Mouse (Mus musculus) heart, embryonic 13.5 days (tissue): ENCODE data around the gene Gm28305. TPM values are rescaled to one million over a fixed set of nuclear protein-coding genes. Genes with fewer than 3 reads are reported as not detected.

Experiments
- ATAC-seq: fragments of 200-750 bp; cut with Nextera tagmentation; 2 replicates; pipeline ENCODE4 v1.8.0; 2017; ENCODE audit warnings: moderate TSS enrichment; ENCODE audit not compliant: insufficient number of reproducible peaks, low FRiP score, low TSS enrichment; ENCODE audit errors: extremely low read depth
- H3K27ac ChIP-seq: fragments of 300-500 bp; sonication (generic); replicated peaks from 2 replicates; pipeline ENCODE4 v1.5.1; 2015; ENCODE audit warnings: moderate library complexity, mild to moderate bottlenecking, inconsistent platforms
- H3K27me3 ChIP-seq: fragments of 300-500 bp; sonication (generic); replicated peaks from 2 replicates; pipeline ENCODE4 v1.6.1; 2015; ENCODE audit warnings: mild to moderate bottlenecking, inconsistent platforms
- H3K36me3 ChIP-seq: fragments of 300-500 bp; sonication (generic); 2 replicates; pipeline ENCODE4 v1.6.1; 2015; ENCODE audit warnings: mild to moderate bottlenecking, inconsistent platforms
- H3K4me1 ChIP-seq: fragments of 300-500 bp; sonication (generic); 2 replicates; pipeline ENCODE4 v1.6.1; 2015; ENCODE audit warnings: inconsistent platforms
- H3K4me2 ChIP-seq: fragments of 300-500 bp; sonication (generic); 2 replicates; pipeline ENCODE4 v1.6.1; 2015; ENCODE audit warnings: inconsistent platforms, mild to moderate bottlenecking, moderate library complexity
- H3K4me3 ChIP-seq: fragments of 300-500 bp; sonication (generic); 2 replicates; pipeline ENCODE4 v1.5.1; 2015; ENCODE audit warnings: moderate library complexity, mild to moderate bottlenecking, inconsistent platforms
- H3K9ac ChIP-seq: fragments of 300-500 bp; sonication (generic); 2 replicates; pipeline ENCODE4 v1.6.1; 2015; ENCODE audit warnings: inconsistent platforms, mild to moderate bottlenecking, moderate library complexity
- H3K9me3 ChIP-seq: fragments of 300-500 bp; sonication (generic); 2 replicates; pipeline ENCODE4 v1.6.1; 2016; ENCODE audit warnings: inconsistent platforms
- WGBS: fragments of 180-500 bp; shearing (Covaris S2); methylation state at CpG from one replicate; pipeline ENCODE4 v1.1.7; 2015; ENCODE audit warnings: mixed read lengths; 5-methylcytosine and 5-hydroxymethylcytosine counted together
- polyA plus RNA-seq: library from polyadenylated mRNA; unstranded; fragments of >200 nt; fragmentation: Nextera tagmentation; extraction: Ambion mirVana; gene quantifications from 2 replicates; pipeline ENCODE4 v1.2.1, GENCODE M21; 2015

Gm28305 gene
- polyA plus RNA-seq = not detected in 2 replicates

DNA sequence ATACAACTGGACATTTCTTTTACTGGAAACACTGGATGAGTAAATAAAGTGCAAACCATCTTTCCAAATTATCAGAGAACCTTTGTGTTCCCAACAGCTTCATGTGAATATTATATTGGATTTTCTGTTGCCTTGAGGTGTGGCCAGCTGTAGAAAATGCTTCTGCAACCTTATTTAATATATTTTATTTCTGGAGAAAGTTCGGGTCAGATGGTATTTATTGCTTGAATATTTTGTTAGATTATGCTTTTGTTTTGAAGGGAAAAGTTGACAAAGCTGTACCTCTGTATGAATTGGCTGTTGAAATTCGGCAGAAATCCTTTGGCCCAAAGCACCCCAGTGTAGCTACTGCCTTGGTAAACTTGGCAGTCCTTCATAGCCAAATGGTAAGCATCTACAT lies at the start of gene Gm28305:
Gm28305 (plus strand) TSS at position 301 of the 400 bp plus-strand sequence.
- no peak within 1 kb of the TSS for H3K4me2 ChIP-seq
- H3K9me3 ChIP-seq = no peaks in the 10 kb centered on the region
- no peak within 1 kb of the TSS for H3K27ac ChIP-seq
- H3K4me1 ChIP-seq = peaks cover 14% of the 10 kb centered on the region
- H3K27me3 ChIP-seq = no peaks in the 10 kb centered on the region
- ATAC-seq = no peak
- WGBS = 54% methylated on average over 2 of the region's 2 CpGs
- no peak within 1 kb of the TSS for H3K4me3 ChIP-seq
- H3K9ac ChIP-seq = no peak within 1 kb of the TSS
- H3K36me3 ChIP-seq = peaks cover 57% of the 10 kb centered on the region

DNA sequence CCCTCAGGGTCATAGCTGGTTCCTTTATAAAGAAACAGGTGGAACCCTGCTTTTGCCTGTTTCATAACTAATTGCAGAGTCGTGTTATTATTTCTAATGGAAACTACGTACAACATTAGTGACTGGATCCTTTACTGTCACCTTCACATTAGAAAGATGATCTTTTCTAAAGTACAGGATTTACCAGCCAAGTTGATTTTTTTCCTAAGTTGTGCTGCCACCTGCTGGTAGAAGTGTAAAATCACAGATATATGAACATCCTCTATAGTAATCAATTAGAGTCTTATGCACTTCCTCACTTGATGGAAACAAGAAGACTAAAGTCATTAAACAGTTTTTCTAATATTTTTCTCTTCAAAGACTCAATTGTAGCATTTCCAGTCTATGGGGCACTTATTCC lies 44.0 kb upstream of the Gm28305 start:
- no peak overlapping the region for H3K4me2 ChIP-seq
- H3K36me3 ChIP-seq = no peaks in the 10 kb centered on the region
- H3K9ac ChIP-seq = no peak overlapping the region
- H3K27ac ChIP-seq = no peak overlapping the region
- H3K27me3 ChIP-seq = no peaks in the 10 kb centered on the region
- WGBS = 7% methylated on average over 2 of the region's 2 CpGs
- H3K4me1 ChIP-seq = peaks cover 11% of the 10 kb centered on the region
- H3K9me3 ChIP-seq = no peaks in the 10 kb centered on the region
- ATAC-seq = no peak
- H3K4me3 ChIP-seq = no peak overlapping the region

DNA sequence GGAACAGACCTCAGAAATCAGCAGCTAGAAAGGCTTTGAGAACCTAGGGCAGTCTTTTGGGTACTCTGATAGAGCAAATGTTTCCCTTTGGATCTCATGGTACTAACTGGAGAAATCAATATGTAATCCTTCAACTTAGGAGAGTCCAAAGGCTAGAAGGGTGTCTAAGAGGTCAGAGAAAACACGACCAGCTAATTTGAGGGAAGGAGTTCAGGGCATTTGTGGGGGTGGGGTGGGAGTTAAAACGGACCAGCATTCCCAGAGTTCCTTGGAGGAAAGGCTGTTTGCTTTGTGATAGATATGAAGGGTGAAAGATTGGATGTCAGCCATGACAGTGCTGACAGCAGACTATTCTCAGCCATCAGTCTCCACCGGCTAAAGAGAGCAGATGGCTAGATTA lies 39.9 kb upstream of the Gm28305 start:
- Histone ChIP-seq H3K36me3 (peaks cover 6% of the 10 kb centered on the region), H3K4me3 (no peak overlapping the region), H3K9me3 (no peaks in the 10 kb centered on the region), H3K27me3 (no peaks in the 10 kb centered on the region), H3K4me1 (peaks cover 29% of the 10 kb centered on the region), H3K9ac (no peak overlapping the region), H3K27ac (0 out of 2 replicates have a peak overlapping the region, but pooled peaks have one; percentile 65), H3K4me2 (no peak overlapping the region)
- WGBS = 10% methylated on average over 3 of the region's 3 CpGs
- no peak for ATAC-seq

DNA sequence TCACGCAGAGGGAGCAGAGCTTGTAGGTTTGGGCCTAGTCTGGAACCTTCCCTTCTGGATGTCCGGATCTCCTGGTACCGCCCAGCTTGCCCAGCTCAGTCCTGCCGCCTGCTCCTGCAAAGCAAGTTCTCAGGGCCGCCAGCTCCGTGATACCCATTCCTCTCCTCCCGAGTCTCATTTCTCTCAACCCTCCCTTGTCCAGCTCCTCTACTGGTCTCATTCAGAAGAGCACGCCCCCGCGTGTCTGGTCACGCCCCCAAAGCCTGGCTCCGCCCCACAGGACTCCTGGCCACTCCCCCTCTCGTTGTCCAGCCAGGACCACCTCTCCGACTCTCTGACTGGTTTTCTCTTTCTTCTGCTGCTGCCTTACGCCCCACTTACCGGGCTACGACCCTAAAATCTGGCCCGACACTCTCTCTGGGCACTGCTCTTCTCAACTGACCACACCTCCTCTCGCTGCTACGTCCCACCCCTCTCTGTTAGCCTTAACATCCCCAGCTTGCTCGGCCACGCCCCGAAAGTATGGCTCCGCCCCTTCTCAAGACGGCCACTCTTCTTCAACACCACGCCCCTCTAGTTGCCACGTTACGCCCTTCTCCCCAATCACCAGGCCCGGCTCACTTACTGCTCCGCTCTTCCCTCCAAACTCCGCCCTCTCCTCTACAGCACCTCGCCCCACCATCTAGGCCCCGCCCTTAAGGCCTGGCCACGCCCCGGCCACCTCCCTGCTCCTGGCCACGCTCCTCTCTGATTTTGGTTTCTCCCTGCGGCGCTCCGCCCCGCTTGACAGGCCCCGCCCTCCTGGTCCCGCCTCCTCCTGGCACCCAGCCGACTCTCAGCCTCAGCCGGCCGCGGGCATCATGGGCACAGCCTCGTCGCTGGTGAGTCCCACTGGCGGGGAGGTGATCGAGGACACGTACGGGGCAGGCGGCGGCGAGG lies 38.3 kb upstream of the Gm28305 start, which contains the start of gene Nphp3:
Nphp3 (plus strand) TSS at position 624 of the 939 bp plus-strand sequence.
- peak within 1 kb of the TSS; percentile 89 for H3K9ac ChIP-seq
- H3K4me1 ChIP-seq = peaks cover 29% of the 10 kb centered on the region
- H3K36me3 ChIP-seq = peaks cover 21% of the 10 kb centered on the region
- ATAC-seq = peak; percentile 95
- WGBS = under 1% methylated on average over 55 of the region's 55 CpGs
- H3K27me3 ChIP-seq = no peaks in the 10 kb centered on the region
- H3K27ac ChIP-seq = peak within 1 kb of the TSS; percentile 85
- no peaks in the 10 kb centered on the region for H3K9me3 ChIP-seq
- H3K4me3 ChIP-seq = peak within 1 kb of the TSS; percentile 84
- H3K4me2 ChIP-seq = peak within 1 kb of the TSS; percentile 76

DNA sequence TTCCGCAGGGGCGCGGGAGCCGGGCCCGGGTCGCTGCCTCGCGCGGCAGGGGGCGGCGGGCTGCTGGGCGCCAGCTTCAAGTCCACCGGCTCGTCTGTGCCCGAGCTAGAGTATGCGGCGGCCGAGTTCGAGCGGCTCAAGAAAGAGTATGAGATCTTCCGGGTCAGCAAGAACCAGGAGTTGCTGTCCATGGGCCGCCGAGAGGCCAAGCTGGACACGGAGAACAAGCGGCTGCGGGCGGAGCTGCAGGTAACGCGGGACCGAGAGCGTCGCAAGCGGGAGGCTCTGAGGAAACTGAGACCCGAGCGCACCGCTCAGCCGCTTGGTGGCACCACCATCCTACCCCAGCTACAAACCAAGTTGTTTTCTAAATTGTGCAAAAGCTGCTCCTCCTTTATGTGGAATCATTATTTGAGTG lies 37.5 kb upstream of the Gm28305 start:
- Histone ChIP-seq H3K27ac (peak overlapping the region; percentile 85), H3K4me3 (peak overlapping the region; percentile 84), H3K36me3 (peaks cover 25% of the 10 kb centered on the region), H3K4me2 (peak overlapping the region; percentile 76), H3K9me3 (no peaks in the 10 kb centered on the region), H3K9ac (peak overlapping the region; percentile 89), H3K4me1 (peaks cover 29% of the 10 kb centered on the region), H3K27me3 (no peaks in the 10 kb centered on the region)
- ATAC-seq = peak; percentile 15; the same call in 1 of the 2 replicates
- WGBS = under 1% methylated on average over 37 of the region's 37 CpGs

DNA sequence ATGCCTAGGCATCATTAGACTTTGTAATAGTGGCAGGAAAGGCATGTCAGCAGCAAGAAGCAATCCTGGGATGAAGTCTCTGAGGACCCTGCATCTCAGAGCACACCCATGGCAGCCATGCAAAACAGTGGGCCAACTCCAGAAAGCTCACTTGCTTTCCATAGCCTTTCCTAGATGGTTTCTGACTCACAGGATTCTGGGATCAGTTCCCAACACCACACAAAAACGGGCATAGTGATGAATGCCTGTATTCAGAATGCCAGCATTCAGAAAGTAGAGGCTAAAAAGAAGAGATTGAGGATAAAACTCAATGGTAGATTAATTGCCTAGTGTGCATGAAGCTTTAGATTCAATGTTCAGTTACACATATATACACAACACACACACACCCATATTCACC lies 25.9 kb upstream of the Gm28305 start:
- Histone ChIP-seq H3K27ac (no peak overlapping the region), H3K4me1 (no peaks in the 10 kb centered on the region), H3K4me2 (no peak overlapping the region), H3K4me3 (no peak overlapping the region), H3K27me3 (no peaks in the 10 kb centered on the region), H3K9me3 (no peaks in the 10 kb centered on the region), H3K36me3 (peaks cover 77% of the 10 kb centered on the region), H3K9ac (no peak overlapping the region)
- 64% methylated on average over 1 of the region's 1 CpGs for WGBS
- ATAC-seq = no peak

DNA sequence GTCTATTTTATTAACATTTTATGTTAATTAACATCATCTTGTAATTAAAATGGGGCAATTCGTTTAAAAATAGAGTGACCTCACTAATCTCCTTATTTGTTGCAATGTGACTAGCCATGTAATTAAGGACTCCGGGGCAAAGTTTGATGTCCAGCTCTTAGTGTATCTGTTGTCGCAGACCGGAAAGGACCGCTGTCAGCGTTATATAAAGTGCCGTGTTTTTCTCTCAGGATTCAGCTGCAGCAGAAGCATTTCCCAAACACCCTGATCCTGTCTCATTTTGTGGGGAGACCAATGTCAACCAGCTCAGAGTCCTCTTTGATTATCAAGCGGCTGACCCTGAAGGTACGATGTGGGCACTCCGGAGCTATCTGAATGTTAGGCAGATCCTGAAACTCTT lies 19.4 kb upstream of the Gm28305 start:
- H3K36me3 ChIP-seq = peaks cover 88% of the 10 kb centered on the region
- H3K9ac ChIP-seq = no peak overlapping the region
- H3K27ac ChIP-seq = no peak overlapping the region
- 88% methylated on average over 10 of the region's 10 CpGs for WGBS
- ATAC-seq = no peak
- H3K9me3 ChIP-seq = no peaks in the 10 kb centered on the region
- no peak overlapping the region for H3K4me2 ChIP-seq
- H3K4me3 ChIP-seq = no peak overlapping the region
- no peaks in the 10 kb centered on the region for H3K27me3 ChIP-seq
- H3K4me1 ChIP-seq = no peaks in the 10 kb centered on the region

DNA sequence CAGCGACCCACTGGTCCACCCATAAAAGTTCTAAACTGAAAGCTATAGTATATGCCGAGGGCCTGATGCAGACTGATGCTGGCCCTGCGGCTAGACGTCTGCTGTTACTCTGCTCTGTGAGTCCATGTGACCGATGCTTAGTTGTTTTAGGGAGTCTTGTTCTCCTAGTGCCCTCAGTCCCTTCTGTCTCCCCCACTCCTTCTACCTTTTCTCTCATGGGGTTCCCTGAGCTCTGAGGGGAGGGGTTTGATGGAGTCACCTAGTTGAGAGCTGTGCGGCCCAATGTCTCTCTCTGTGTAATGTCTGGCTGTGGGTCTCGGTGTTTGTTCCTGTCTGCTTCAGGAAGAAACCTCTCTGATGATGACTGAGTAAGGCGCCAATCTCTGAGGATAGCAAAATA lies 13.3 kb upstream of the Gm28305 start:
- Histone ChIP-seq H3K9ac (no peak overlapping the region), H3K4me1 (no peaks in the 10 kb centered on the region), H3K4me3 (no peak overlapping the region), H3K4me2 (no peak overlapping the region), H3K27me3 (no peaks in the 10 kb centered on the region), H3K27ac (no peak overlapping the region), H3K9me3 (peaks cover 9% of the 10 kb centered on the region), H3K36me3 (peaks cover 84% of the 10 kb centered on the region)
- no peak for ATAC-seq
- WGBS = 91% methylated on average over 8 of the region's 8 CpGs

DNA sequence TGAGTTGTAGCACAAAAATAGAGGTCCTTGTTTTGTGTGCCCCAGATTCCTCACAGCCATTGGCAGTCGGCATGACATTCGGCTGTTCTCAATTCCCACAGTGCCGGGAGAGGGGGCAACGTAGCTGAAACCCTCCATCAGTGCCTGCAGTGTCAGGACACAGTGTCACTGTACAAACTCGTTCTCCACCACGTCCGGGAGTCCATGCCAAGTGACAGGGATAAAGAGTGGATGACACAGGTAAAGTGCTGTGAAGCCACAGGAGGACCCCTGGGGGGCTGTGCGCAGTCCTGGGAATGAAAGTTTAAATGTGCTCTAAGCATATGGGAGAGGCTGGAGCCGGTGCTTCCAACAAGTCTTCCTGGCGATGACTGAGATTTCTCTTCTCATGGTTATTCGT lies 10.6 kb upstream of the Gm28305 start:
- WGBS = 88% methylated on average over 11 of the region's 11 CpGs
- ATAC-seq = no peak
- no peak overlapping the region for H3K4me2 ChIP-seq
- no peaks in the 10 kb centered on the region for H3K4me1 ChIP-seq
- no peak overlapping the region for H3K27ac ChIP-seq
- peaks cover 9% of the 10 kb centered on the region for H3K9me3 ChIP-seq
- H3K4me3 ChIP-seq = no peak overlapping the region
- H3K36me3 ChIP-seq = peaks cover 85% of the 10 kb centered on the region
- H3K9ac ChIP-seq = no peak overlapping the region
- H3K27me3 ChIP-seq = no peaks in the 10 kb centered on the region

DNA sequence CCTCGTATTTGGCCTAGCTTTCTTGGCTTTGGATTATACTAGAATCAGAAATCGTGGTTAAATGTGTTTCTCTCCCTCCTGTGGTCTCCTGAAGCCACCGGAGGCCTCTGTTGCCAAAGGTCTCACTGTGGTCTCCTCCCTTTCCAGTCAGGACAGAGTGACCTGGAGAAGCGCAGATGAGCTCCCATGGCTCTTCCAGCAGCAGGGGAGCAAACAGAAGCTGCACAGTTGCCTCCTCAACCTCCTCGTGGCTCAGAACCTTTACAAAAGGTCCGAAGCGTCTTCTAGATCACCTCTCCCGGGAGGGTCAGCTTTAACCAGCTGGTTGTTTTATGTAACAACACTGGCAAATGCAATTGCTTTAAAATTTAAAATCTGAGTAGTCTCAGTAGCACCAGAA lies 6.2 kb upstream of the Gm28305 start:
- peaks cover 80% of the 10 kb centered on the region for H3K36me3 ChIP-seq
- ATAC-seq = no peak
- H3K27ac ChIP-seq = no peak overlapping the region
- H3K4me1 ChIP-seq = peaks cover 14% of the 10 kb centered on the region
- no peak overlapping the region for H3K4me2 ChIP-seq
- H3K4me3 ChIP-seq = no peak overlapping the region
- H3K27me3 ChIP-seq = no peaks in the 10 kb centered on the region
- H3K9me3 ChIP-seq = no peaks in the 10 kb centered on the region
- no peak overlapping the region for H3K9ac ChIP-seq
- WGBS = 75% methylated on average over 8 of the region's 8 CpGs

DNA sequence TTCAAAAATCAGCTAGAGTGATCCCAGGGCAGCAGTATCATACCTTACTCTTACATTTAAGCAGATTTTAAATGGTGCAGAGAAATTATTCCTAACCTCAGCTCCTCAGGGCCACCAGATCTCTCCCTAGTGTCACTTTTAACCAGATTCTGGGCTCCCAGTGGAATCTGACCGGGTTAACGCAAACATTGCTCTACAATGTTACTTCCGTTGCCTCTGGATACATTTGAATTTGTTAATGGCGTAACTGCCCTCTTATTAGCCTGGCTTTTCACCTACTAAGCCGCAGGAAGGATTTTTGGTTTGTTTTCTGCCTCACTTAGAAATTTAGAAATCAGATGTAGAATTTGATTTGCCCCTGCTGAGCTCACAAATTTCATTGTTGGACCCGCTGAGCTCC lies 5.7 kb upstream of the Gm28305 start:
- Histone ChIP-seq H3K9me3 (no peaks in the 10 kb centered on the region), H3K36me3 (peaks cover 81% of the 10 kb centered on the region), H3K27ac (no peak overlapping the region), H3K9ac (no peak overlapping the region), H3K27me3 (no peaks in the 10 kb centered on the region), H3K4me3 (no peak overlapping the region), H3K4me1 (peaks cover 14% of the 10 kb centered on the region), H3K4me2 (no peak overlapping the region)
- ATAC-seq = no peak
- 75% methylated on average over 6 of the region's 6 CpGs for WGBS
